Mouse (Mus musculus) CH12.LX (cell line): ENCODE measurements around the gene Ttc6.
A peak's percentile ranks its signal among the peaks of the same experiment; 100 is the strongest.

ENCODE experiments used
- CTCF ChIP-seq, 2 experiments: IDR thresholded peaks in 1 of 2; conservative IDR thresholded peaks in 1 of 2; 2 replicates each; pipeline ENCODE4 v1.5.1; 2011 to 2012; ENCODE audit warnings: low read depth in 2 of 2, low read length in 2 of 2, improper control_type of control experiment in 1 of 2, inconsistent platforms in 1 of 2, mild to moderate bottlenecking in 1 of 2, moderate library complexity in 1 of 2
- EP300 ChIP-seq: IDR thresholded peaks from 2 replicates; pipeline ENCODE4 v1.6.1; 2011; ENCODE audit warnings: low read length, improper control_type of control experiment
- MAFK ChIP-seq: IDR thresholded peaks from 2 replicates; pipeline ENCODE4 v1.6.1; 2011; ENCODE audit warnings: low read length, improper control_type of control experiment; ENCODE audit not compliant: insufficient replicate concordance
- MXI1 ChIP-seq: IDR thresholded peaks from 2 replicates; pipeline ENCODE4 v1.6.1; 2011; ENCODE audit warnings: mild to moderate bottlenecking, low read depth, low read length, improper control_type of control experiment
- POLR2AphosphoS2 ChIP-seq: IDR thresholded peaks from 2 replicates; pipeline ENCODE4 v1.6.1; 2011; ENCODE audit warnings: low read depth, low read length, improper control_type of control experiment
- ZMIZ1 ChIP-seq: IDR thresholded peaks from 2 replicates; pipeline ENCODE4 v1.6.1; 2012; ENCODE audit warnings: low read depth, mild to moderate bottlenecking, inconsistent platforms, low read length, improper control_type of control experiment

DNA sequence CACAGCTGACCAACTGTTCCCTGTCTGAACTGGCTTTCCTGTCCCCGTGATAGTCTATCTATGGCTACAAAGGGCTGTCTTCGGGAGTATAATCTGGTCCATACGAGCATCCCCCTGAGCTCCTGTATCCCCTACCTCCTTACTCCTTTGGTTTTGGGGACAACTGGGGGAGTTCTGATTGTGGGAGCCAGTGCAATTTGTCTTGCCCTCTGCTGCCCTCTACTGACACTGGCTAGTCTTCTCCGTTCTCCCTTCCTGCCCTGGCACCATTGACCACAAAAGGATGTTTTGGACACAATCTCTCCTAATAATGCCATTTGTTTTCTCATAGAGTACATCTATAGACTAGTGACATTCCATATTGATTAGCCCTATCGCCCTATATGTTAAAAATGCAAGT is 223.6 kb downstream of the Ttc6 start:
- TF ChIP-seq POLR2AphosphoS2, result no peak
- TF ChIP-seq MXI1, result no peak
- no peak for TF ChIP-seq ZMIZ1
- no peak for TF ChIP-seq MAFK
- TF ChIP-seq CTCF (conservative IDR thresholded peaks at IDR 0.05 in 1 of 2, IDR thresholded peaks at IDR 0.05 in 1 of 2; ENCODE audit: low read depth in 2 of 2, low read length in 2 of 2), result peak; percentile 58 to 60
- no peak for TF ChIP-seq EP300
